ENCODE assay signal across 8 mouse cellular contexts in genomic region chr2:104685418-104685817, GRCm38 (mm10). TPM values are rescaled to one million over a fixed set of nuclear protein-coding genes. Genes with fewer than 3 reads are reported as not detected.
A peak's percentile ranks its signal among the peaks of the same experiment; 100 is the strongest.
DNase-seq lines count a peak whose midpoint lies in the region; ATAC-seq and TF ChIP-seq lines count a peak whose summit lies in the region.

No protein-coding gene starts in this region.

- 8% methylated on average over 13 of the region's 13 CpGs for WGBS in heart, embryonic 12.5 days
- 6% methylated on average over 13 of the region's 13 CpGs for WGBS in kidney, postnatal 0 days
- 5% methylated on average over 13 of the region's 13 CpGs for WGBS in liver, adult 2 months
- 4% methylated on average over 13 of the region's 13 CpGs for WGBS in stomach, embryonic 14.5 days

- peak overlapping the region; percentile 47 for H3K4me2 ChIP-seq in heart, embryonic 12.5 days
- H3K4me2 ChIP-seq in kidney, postnatal 0 days (ENCODE audit: low read length): no peak overlapping the region
- no peak overlapping the region for H3K4me2 ChIP-seq in stomach, embryonic 14.5 days (replicated peaks; ENCODE audit: low read depth, low read length)

- no peak overlapping the region for H3K27ac ChIP-seq in bone marrow macrophage, adult 2 months (ENCODE audit: insufficient read depth, low read depth, low read length)
- H3K27ac ChIP-seq in heart, embryonic 12.5 days (ENCODE audit: poor library complexity, severe bottlenecking): no peak overlapping the region
- H3K27ac ChIP-seq in kidney, postnatal 0 days: no peak overlapping the region
- H3K27ac ChIP-seq in liver, adult 2 months (replicated peaks; ENCODE audit: insufficient read depth, low read depth, low read length): no peak overlapping the region
- H3K27ac ChIP-seq in stomach, embryonic 14.5 days (ENCODE audit: low read length): no peak overlapping the region

- TF ChIP-seq CTCF in bone marrow macrophage, adult 2 months (IDR thresholded peaks at IDR 0.05; ENCODE audit: low read depth, low read length): peak; percentile 90
- TF ChIP-seq CTCF in kidney, postnatal 0 days (IDR thresholded peaks at IDR 0.05; ENCODE audit: low read depth): peak; percentile 99
- peak; percentile 98 for TF ChIP-seq CTCF in liver, adult 2 months (IDR thresholded peaks at IDR 0.05; ENCODE audit: low read depth, low read length)

- H3K79me2 ChIP-seq in liver, adult 2 months (ENCODE audit: control insufficient read depth, insufficient read depth, low read length): no peaks in the 10 kb centered on the region

- peaks cover 19% of the 10 kb centered on the region for H3K4me1 ChIP-seq in bone marrow macrophage, adult 2 months (ENCODE audit: control insufficient read depth, insufficient read depth, low read length)
- H3K4me1 ChIP-seq in heart, embryonic 12.5 days (replicated peaks): 0 out of 2 replicates have a peak, but pooled peaks cover 3% of the 10 kb centered on the region
- no peaks in the 10 kb centered on the region for H3K4me1 ChIP-seq in kidney, postnatal 0 days (replicated peaks; ENCODE audit: insufficient read depth, low read length)
- peaks cover 17% of the 10 kb centered on the region for H3K4me1 ChIP-seq in liver, adult 2 months (ENCODE audit: control insufficient read depth, insufficient read depth, low read length)
- no peaks in the 10 kb centered on the region for H3K4me1 ChIP-seq in stomach, embryonic 14.5 days (ENCODE audit: control insufficient read depth, insufficient read depth, low read length)

- 0 out of 2 replicates have a peak, but pooled peaks have one; percentile 23 for TF ChIP-seq POLR2A in bone marrow macrophage, adult 2 months (IDR thresholded peaks at IDR 0.05; ENCODE audit: borderline replicate concordance, low read depth, low read length)
- no peak for TF ChIP-seq POLR2A in liver, adult 2 months (IDR thresholded peaks at IDR 0.05; ENCODE audit: extremely low read depth, insufficient read depth, low read length)

- no peaks in the 10 kb centered on the region for H3K9me3 ChIP-seq in heart, embryonic 12.5 days (replicated peaks)
- H3K9me3 ChIP-seq in kidney, postnatal 0 days (replicated peaks; ENCODE audit: low read length): no peaks in the 10 kb centered on the region
- no peaks in the 10 kb centered on the region for H3K9me3 ChIP-seq in stomach, embryonic 14.5 days (ENCODE audit: control insufficient read depth, low read depth, low read length)

- ATAC-seq in erythroblast, adult 5-6 weeks (replicated peaks; ENCODE audit: low FRiP score, poor library complexity, severe bottlenecking): peak; percentile 73
- peak; percentile 83 for ATAC-seq in heart, embryonic 12.5 days (ENCODE audit: insufficient number of reproducible peaks, low FRiP score)
- ATAC-seq in kidney, postnatal 0 days (replicated peaks; ENCODE audit: low FRiP score, low read depth): peak; percentile 88; the same call in 1 of the 2 replicates
- ATAC-seq in stomach, embryonic 14.5 days (ENCODE audit: insufficient number of reproducible peaks, insufficient read depth, low FRiP score, low read depth): peak; percentile 90

- no peak overlapping the region; the same call in 1 of the 2 replicates for H3K9ac ChIP-seq in heart, embryonic 12.5 days
- no peak overlapping the region for H3K9ac ChIP-seq in kidney, postnatal 0 days (ENCODE audit: low read depth, low read length)
- peak overlapping the region; percentile 22; the same call in 1 of the 2 replicates for H3K9ac ChIP-seq in liver, adult 2 months (ENCODE audit: low read depth, low read length)
- H3K9ac ChIP-seq in stomach, embryonic 14.5 days (replicated peaks; ENCODE audit: low read depth, low read length): no peak overlapping the region

- no peak overlapping the region for H3K4me3 ChIP-seq in bone marrow macrophage, adult 2 months (ENCODE audit: insufficient read depth, low read length)
- H3K4me3 ChIP-seq in heart, embryonic 12.5 days: peak overlapping the region; percentile 15; the same call in 1 of the 2 replicates
- no peak overlapping the region for H3K4me3 ChIP-seq in kidney, postnatal 0 days (replicated peaks; ENCODE audit: low read depth, low read length)
- 0 out of 2 replicates have a peak overlapping the region, but pooled peaks have one; percentile 4 for H3K4me3 ChIP-seq in liver, adult 2 months (ENCODE audit: insufficient read depth, low read depth, low read length)
- H3K4me3 ChIP-seq in stomach, embryonic 14.5 days (ENCODE audit: low read depth, low read length): no peak overlapping the region

- H3K36me3 ChIP-seq in heart, embryonic 12.5 days: peaks cover 22% of the 10 kb centered on the region
- no peaks in the 10 kb centered on the region for H3K36me3 ChIP-seq in kidney, postnatal 0 days (ENCODE audit: insufficient read depth, low read length)
- no peaks in the 10 kb centered on the region for H3K36me3 ChIP-seq in liver, adult 2 months (ENCODE audit: control insufficient read depth, insufficient read depth, low read length)
- no peaks in the 10 kb centered on the region for H3K36me3 ChIP-seq in stomach, embryonic 14.5 days (ENCODE audit: control insufficient read depth, insufficient read depth, low read length)

- DNase-seq in A20 (ENCODE audit: low read depth, low spot score): peak; percentile 85
- peak; percentile 95 for DNase-seq in kidney, postnatal 0 days (ENCODE audit: low spot score)
- DNase-seq in liver, adult 2 months (ENCODE audit: extremely low read depth, low read depth, low spot score): peak; percentile 78
- peak; percentile 66 for DNase-seq in naive thymus-derived CD4-positive, alpha-beta T cell, adult 2 months (ENCODE audit: low read depth)

- no peaks in the 10 kb centered on the region for H3K27me3 ChIP-seq in heart, embryonic 12.5 days (replicated peaks)
- no peaks in the 10 kb centered on the region for H3K27me3 ChIP-seq in kidney, postnatal 0 days (ENCODE audit: insufficient read depth, low read length)
- H3K27me3 ChIP-seq in liver, adult 2 months (ENCODE audit: control insufficient read depth, insufficient read depth, low read length): no peaks in the 10 kb centered on the region
- H3K27me3 ChIP-seq in stomach, embryonic 14.5 days (ENCODE audit: control insufficient read depth, insufficient read depth, low read length): no peaks in the 10 kb centered on the region

RNA-seq across cellular contexts. Expression of gene Tcp11l1, which starts 26.6 kb away (rescaled TPM):
- polyA plus RNA-seq in bone marrow macrophage, adult 2 months (2012; ENCODE audit: insufficient read depth, insufficient read length, missing spikeins): 21.9 and 22.0 TPM in 2 replicates
- 2.7 TPM in 1 of 2 replicates, not detected in the other for total RNA-seq in erythroblast, adult 5-6 weeks (2015; ENCODE audit: low replicate concordance)
- 1.8 and 3.2 TPM in 2 replicates for total RNA-seq in erythroblast, adult 5-6 weeks (2017; ENCODE audit: low replicate concordance)
- polyA plus RNA-seq in heart, embryonic 12.5 days (2016; fragmentation: Nextera tagmentation; extraction: Ambion mirVana): 34.5 and 34.6 TPM in 2 replicates
- polyA plus RNA-seq in kidney, postnatal 0 days (2015; fragmentation: Nextera tagmentation; extraction: Ambion mirVana): 35.3 and 37.8 TPM in 2 replicates
- 4.1 and 5.3 TPM in 2 replicates for total RNA-seq in liver, adult 2 months (2014; rRNA removed)
- polyA plus RNA-seq in liver, adult 2 months (2012; rRNA removed): 3.1 and 3.5 TPM in 2 replicates
- 46.1 and 55.2 TPM in 2 replicates for polyA plus RNA-seq in stomach, embryonic 14.5 days (2014; fragmentation: Nextera tagmentation; extraction: Ambion mirVana)

RNA-seq across cellular contexts. Expression of gene Pin1rt1, which starts 30.8 kb away (rescaled TPM):
- polyA plus RNA-seq in bone marrow macrophage, adult 2 months (2012; ENCODE audit: insufficient read depth, insufficient read length, missing spikeins): not detected in 2 replicates
- not detected in 2 replicates for total RNA-seq in erythroblast, adult 5-6 weeks (2015; ENCODE audit: low replicate concordance)
- not detected in 2 replicates for total RNA-seq in erythroblast, adult 5-6 weeks (2017; ENCODE audit: low replicate concordance)
- polyA plus RNA-seq in heart, embryonic 12.5 days (2016; fragmentation: Nextera tagmentation; extraction: Ambion mirVana): not detected in 2 replicates
- not detected in 2 replicates for polyA plus RNA-seq in kidney, postnatal 0 days (2015; fragmentation: Nextera tagmentation; extraction: Ambion mirVana)
- total RNA-seq in liver, adult 2 months (2014; rRNA removed): not detected in 2 replicates
- polyA plus RNA-seq in liver, adult 2 months (2012; rRNA removed): not detected in 2 replicates
- not detected in 2 replicates for polyA plus RNA-seq in stomach, embryonic 14.5 days (2014; fragmentation: Nextera tagmentation; extraction: Ambion mirVana)

RNA-seq across cellular contexts. Expression of gene Depdc7, which starts 57.3 kb away (rescaled TPM):
- polyA plus RNA-seq in bone marrow macrophage, adult 2 months (2012; ENCODE audit: insufficient read depth, insufficient read length, missing spikeins): 13.1 and 14.4 TPM in 2 replicates
- total RNA-seq in erythroblast, adult 5-6 weeks (2015; ENCODE audit: low replicate concordance): 1.9 TPM in 1 of 2 replicates, not detected in the other
- 0.17 TPM in 1 of 2 replicates, not detected in the other for total RNA-seq in erythroblast, adult 5-6 weeks (2017; ENCODE audit: low replicate concordance)
- 3.9 and 4.6 TPM in 2 replicates for polyA plus RNA-seq in heart, embryonic 12.5 days (2016; fragmentation: Nextera tagmentation; extraction: Ambion mirVana)
- 27.5 and 27.6 TPM in 2 replicates for polyA plus RNA-seq in kidney, postnatal 0 days (2015; fragmentation: Nextera tagmentation; extraction: Ambion mirVana)
- 50.9 and 53.5 TPM in 2 replicates for total RNA-seq in liver, adult 2 months (2014; rRNA removed)
- polyA plus RNA-seq in liver, adult 2 months (2012; rRNA removed): 26.4 and 30.0 TPM in 2 replicates
- polyA plus RNA-seq in stomach, embryonic 14.5 days (2014; fragmentation: Nextera tagmentation; extraction: Ambion mirVana): 10.7 and 11.3 TPM in 2 replicates

Comparison
In these comparisons a context has a peak if more than half of its experiments do, and no peak if none do; other contexts are left out.
1. H3K4me3 ChIP-seq: peak in heart, embryonic 12.5 days (single experiment) and liver, adult 2 months (single experiment); none in bone marrow macrophage, adult 2 months (single experiment), kidney, postnatal 0 days (single experiment) and stomach, embryonic 14.5 days (single experiment).
2. Peak in every context shown above with its lines, with median percentiles within 50 percentile points of each other: DNase-seq, CTCF ChIP-seq and ATAC-seq.